Mouse (Mus musculus) liver, embryonic 14.5 days (tissue): Measurements from ENCODE around the gene Cfap99.

Experiments
- CTCF ChIP-seq: IDR thresholded peaks from 2 replicates; pipeline ENCODE4 v1.5.1; 2016; ENCODE audit warnings: antibody characterized with exemption, low read depth, control low read depth
- EP300 ChIP-seq: IDR thresholded peaks from 2 replicates; pipeline ENCODE4 v1.6.1; 2016; ENCODE audit warnings: antibody characterized with exemption, low read depth

DNA sequence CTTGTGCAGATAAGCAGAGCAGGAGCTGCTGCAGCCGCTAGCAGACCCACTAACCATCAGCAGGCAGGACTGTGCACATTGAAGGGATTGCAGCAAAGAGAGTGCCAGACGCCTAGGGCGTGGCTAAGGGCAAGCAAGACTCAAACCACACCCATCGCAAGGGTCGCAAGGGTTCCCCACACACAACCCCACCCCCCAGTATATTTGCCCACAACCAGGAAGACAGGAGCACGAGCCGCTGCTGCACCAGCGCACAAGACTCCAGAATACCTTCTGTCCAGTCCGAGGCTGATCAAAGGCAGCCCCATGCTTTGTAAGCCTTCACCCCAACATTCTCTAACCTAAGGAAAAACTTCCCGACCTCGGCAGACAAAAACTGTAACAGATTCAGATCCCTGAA, 1.9 kb upstream of the Cfap99 start:
- no peak for TF ChIP-seq CTCF
- TF ChIP-seq EP300, result no peak
